Mouse (Mus musculus) spleen, adult 2 months (tissue): ENCODE results near the gene Agpat4. TPM values are rescaled to one million over a fixed set of nuclear protein-coding genes. Genes with fewer than 3 reads are reported as not detected.
A peak's percentile ranks its signal among the peaks of the same experiment; 100 is the strongest.

Experiments
- DNase-seq, 2 experiments: peaks; one replicate each; pipeline versions ENCODE4 v3.0.0 to v3.0.0-alpha.2; 2012 to 2021; ENCODE audit warnings: low spot score in 2 of 2, low read depth in 1 of 2
- H3K27ac ChIP-seq: fragments of 200-500 bp; 2 replicates; pipeline ENCODE4 v1.5.1; 2012; ENCODE audit warnings: low read length, inconsistent platforms; ENCODE audit not compliant: insufficient read depth
- H3K27me3 ChIP-seq: fragments of 200-500 bp; 2 replicates; pipeline ENCODE4 v1.6.1; 2012; ENCODE audit warnings: mild to moderate bottlenecking, moderate library complexity, low read length, inconsistent platforms; ENCODE audit not compliant: control insufficient read depth, insufficient read depth
- H3K36me3 ChIP-seq: fragments of 200-500 bp; 2 replicates; pipeline ENCODE4 v1.6.1; 2012; ENCODE audit warnings: mild to moderate bottlenecking, low read length, inconsistent platforms; ENCODE audit not compliant: control insufficient read depth, insufficient read depth
- H3K4me1 ChIP-seq: fragments of 200-500 bp; 2 replicates; pipeline ENCODE4 v1.6.1; 2011; ENCODE audit warnings: inconsistent platforms; ENCODE audit not compliant: control insufficient read depth, insufficient read depth, insufficient read length
- H3K4me3 ChIP-seq: fragments of 200-500 bp; 2 replicates; pipeline ENCODE4 v1.5.1; 2011; ENCODE audit warnings: mild to moderate bottlenecking, inconsistent platforms; ENCODE audit not compliant: insufficient read depth, insufficient read length; ENCODE audit errors: extremely low read depth
- CTCF ChIP-seq: fragments of 200-500 bp; IDR thresholded peaks from 2 replicates; pipeline ENCODE4 v1.5.1; 2011; ENCODE audit warnings: mild to moderate bottlenecking, inconsistent platforms; ENCODE audit not compliant: insufficient read depth, insufficient read length, insufficient replicate concordance; ENCODE audit errors: extremely low read depth
- POLR2A ChIP-seq: fragments of 200-500 bp; IDR thresholded peaks from 2 replicates; pipeline ENCODE4 v1.6.1; 2011; ENCODE audit warnings: low read depth, low read length, inconsistent platforms
- WGBS: fragments of 180-500 bp; shearing (Covaris S2); methylation state at CpG from one replicate; pipeline ENCODE4 v1.1.7; 2018; 5-methylcytosine and 5-hydroxymethylcytosine counted together
- polyA plus RNA-seq: library from polyadenylated mRNA; depleted of rRNA; stranded (reverse); fragments of >200 nt; gene quantifications from 2 replicates; pipeline ENCODE4 v1.2.3, GENCODE M21; 2012

Gene Agpat4
- polyA plus RNA-seq, 1 experiment = 14.4 TPM

DNA sequence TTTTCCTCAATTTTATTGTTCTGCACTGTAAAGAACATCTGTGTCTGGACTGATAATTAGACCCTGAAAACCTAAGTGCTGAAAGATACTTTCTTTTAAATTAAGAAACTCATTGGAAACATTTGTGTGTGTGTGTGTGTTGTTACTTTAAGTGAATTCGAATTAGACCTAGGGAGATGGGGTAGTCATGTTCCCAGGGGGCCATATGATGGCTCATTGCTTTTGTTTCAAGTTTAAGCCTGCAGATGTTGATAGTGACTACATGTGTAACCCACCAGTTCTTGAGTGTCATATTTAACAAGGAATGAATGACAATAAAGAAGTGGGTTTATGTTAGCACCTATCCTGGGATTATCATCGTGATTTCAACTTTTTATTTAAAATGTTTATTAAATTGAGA lies 53.2 kb downstream of the Agpat4 start:
- 65% methylated on average over 2 of the region's 2 CpGs for WGBS
- Histone ChIP-seq H3K27me3 (no peaks in the 10 kb centered on the region), H3K27ac (no peak overlapping the region), H3K4me3 (no peak overlapping the region), H3K36me3 (no peaks in the 10 kb centered on the region), H3K4me1 (peaks cover 19% of the 10 kb centered on the region; the same call in 1 of the 2 replicates)
- TF ChIP-seq CTCF = no peak
- TF ChIP-seq POLR2A = no peak
- DNase-seq = no peak

DNA sequence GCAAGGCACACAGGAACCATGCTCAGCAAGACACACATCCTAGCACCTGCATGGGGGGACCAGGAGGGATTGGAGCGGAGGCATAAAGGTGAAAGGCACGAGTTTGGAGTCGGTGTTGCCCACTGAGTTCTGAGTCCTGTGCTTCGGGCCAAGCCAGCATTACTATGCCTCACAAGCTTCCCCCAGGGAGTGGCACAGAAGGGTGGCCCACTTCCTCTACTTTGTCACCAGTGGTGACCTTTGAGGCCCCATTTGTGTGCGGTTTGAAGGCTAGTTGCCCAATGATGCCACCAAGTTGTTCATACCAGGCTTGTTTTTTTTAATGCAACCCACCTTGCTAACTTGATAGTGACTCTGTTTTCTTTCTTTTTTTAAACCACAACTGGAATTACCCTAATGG lies 55.7 kb downstream of the Agpat4 start:
- peak overlapping the region; percentile 24; the same call in 1 of the 2 replicates for H3K27ac ChIP-seq
- peak in 1 of 2 experiments; percentile 28 for DNase-seq

DNA sequence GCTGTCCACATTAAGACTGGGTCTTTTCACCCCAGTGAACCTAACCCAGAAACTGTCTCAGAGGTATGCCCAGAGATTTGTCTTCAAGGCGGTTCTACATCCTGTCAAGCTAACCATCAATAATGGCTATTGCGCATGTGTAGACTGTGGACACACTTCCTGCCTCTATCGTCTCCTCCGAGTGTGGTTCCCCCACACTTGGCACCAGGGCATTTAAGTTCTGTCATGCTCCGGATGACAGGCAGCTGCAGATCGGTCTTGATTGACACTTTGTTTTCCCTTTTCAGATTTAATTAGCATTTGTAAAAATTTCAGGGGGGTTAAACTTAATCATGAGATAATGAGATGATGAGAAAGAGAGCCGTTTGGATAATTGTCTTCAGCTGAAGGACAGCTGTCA lies 56.4 kb downstream of the Agpat4 start:
- Histone ChIP-seq H3K27me3 (no peaks in the 10 kb centered on the region), H3K27ac (peak overlapping the region; percentile 15; the same call in 1 of the 2 replicates), H3K4me1 (peaks cover 19% of the 10 kb centered on the region; the same call in 1 of the 2 replicates), H3K36me3 (no peaks in the 10 kb centered on the region), H3K4me3 (no peak overlapping the region)
- 57% methylated on average over 7 of the region's 7 CpGs for WGBS
- TF ChIP-seq CTCF (no peak), POLR2A (no peak)
- peak in 1 of 2 experiments; percentile 44 for DNase-seq

More for the DNA sequence above, 55.7 kb downstream of the Agpat4 start:
- Histone ChIP-seq H3K4me1 (peaks cover 19% of the 10 kb centered on the region; the same call in 1 of the 2 replicates), H3K27me3 (no peaks in the 10 kb centered on the region), H3K4me3 (no peak overlapping the region), H3K36me3 (no peaks in the 10 kb centered on the region)
- 47% methylated on average over 5 of the region's 5 CpGs for WGBS
- TF ChIP-seq CTCF (no peak), POLR2A (no peak)

DNA sequence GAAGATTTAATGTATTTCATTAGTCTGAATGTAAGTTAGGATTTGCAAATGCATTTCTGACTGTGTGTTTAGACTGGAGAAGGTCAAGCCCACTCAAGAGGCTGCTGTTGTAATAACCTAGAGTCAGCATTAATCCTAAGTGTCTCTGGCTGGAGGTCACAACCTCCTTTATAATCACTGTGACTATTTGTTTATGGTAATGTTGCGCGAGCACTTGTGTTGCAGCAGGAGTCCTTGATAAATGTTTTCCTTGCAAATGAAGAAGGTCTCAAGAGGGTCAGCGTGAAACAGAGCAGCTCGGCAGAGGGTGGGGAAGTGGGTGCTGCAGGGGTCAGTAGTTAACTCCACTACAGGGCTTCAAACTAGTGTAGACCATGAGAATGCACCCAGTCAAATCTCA lies 57.1 kb downstream of the Agpat4 start:
- DNase-seq = no peak
- 93% methylated on average over 4 of the region's 4 CpGs for WGBS
- Histone ChIP-seq H3K27ac (no peak overlapping the region), H3K36me3 (no peaks in the 10 kb centered on the region), H3K27me3 (no peaks in the 10 kb centered on the region), H3K4me1 (peaks cover 18% of the 10 kb centered on the region; the same call in 1 of the 2 replicates), H3K4me3 (no peak overlapping the region)
- TF ChIP-seq POLR2A (no peak), CTCF (no peak)

DNA sequence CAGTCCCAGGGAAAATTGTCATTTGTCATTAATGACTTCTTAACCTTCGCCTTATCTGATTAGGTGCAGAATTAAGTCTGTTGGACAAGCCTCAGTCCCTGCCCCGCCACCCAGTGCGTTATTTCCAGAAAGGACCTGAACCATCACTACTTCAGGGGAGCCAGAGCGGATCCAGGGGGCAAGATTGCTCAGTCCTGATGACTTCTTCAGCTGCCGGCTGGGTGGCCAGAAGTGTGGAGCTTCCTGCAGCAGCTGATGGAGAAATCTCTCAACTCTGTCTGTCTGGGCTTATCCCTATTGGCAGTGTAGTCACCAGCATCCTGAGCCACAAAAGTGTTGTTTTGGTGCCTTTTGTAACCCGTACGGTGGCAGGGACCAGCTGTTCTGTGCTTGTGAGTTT lies 60.8 kb downstream of the Agpat4 start:
- Histone ChIP-seq H3K4me3 (no peak overlapping the region), H3K27ac (no peak overlapping the region), H3K4me1 (peaks cover 4% of the 10 kb centered on the region; the same call in 1 of the 2 replicates), H3K27me3 (no peaks in the 10 kb centered on the region), H3K36me3 (no peaks in the 10 kb centered on the region)
- TF ChIP-seq CTCF (no peak), POLR2A (no peak)
- 85% methylated on average over 7 of the region's 7 CpGs for WGBS
- DNase-seq = no peak

DNA sequence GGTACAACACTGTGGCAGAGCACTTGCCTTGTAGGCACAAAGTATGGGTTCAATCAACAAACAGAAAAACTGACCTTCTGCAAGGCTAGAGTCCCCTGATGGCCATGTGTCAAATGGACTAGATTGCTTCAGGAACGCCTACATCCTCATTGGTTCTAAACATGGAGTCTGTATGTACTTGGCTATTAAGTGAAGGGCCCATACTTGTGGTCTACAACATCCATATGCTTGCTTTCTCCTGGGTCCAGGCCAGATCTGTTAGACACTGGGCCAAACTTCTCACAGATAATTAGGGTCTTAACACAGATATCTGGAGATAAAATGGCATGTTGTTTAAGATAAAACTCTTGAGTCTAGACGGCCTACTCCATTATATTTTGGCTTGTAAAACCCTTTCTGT lies 61.3 kb downstream of the Agpat4 start:
- H3K4me1 ChIP-seq = 0 out of 2 replicates have a peak, but pooled peaks cover 2% of the 10 kb centered on the region
- H3K27ac ChIP-seq = no peak overlapping the region
- H3K4me3 ChIP-seq = no peak overlapping the region
- DNase-seq = no peak
- no peak for TF ChIP-seq CTCF
- TF ChIP-seq POLR2A = no peak
- 89% methylated on average over 2 of the region's 2 CpGs for WGBS
- H3K27me3 ChIP-seq = no peaks in the 10 kb centered on the region
- no peaks in the 10 kb centered on the region for H3K36me3 ChIP-seq

DNA sequence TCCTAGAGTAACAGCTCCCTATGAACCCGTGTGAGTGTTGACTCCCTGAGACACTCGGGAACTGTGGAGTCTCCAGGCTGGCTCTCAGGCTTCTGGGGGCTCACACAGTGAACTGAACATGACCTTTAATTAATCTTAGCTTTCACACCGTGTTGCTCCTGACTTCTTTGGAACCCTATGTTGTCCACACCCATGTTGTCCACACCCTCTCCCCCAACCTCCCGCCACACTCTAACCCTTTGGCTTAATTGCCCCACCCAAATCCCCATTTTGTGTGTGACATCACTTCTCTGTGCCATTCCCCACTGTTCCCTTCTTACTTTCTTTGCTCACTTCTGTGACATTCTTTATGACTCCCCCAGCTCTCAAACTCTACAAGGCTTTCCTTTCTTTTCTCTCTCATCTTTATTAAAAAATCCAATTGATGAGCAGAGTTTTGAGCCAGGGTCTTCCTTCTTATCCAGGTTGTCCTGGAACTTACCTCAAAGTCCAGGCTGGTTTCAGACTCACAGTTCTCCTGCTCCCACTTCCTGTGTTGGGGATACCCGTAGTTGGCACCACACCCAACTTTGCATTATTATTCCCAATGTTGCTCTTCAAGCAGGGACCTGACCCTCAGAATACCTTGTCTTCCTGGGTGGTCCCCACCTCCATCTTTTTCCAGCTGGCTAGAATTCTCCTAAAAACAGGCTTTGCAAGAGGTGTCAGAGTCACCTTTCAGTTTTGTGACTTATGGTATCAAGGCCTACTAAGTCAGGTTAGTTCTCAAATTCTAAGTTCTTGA lies 64.4 kb downstream of the Agpat4 start:
- Histone ChIP-seq H3K4me3 (no peak overlapping the region), H3K36me3 (no peaks in the 10 kb centered on the region), H3K27ac (no peak overlapping the region), H3K4me1 (0 out of 2 replicates have a peak, but pooled peaks cover 2% of the 10 kb centered on the region), H3K27me3 (no peaks in the 10 kb centered on the region)
- 88% methylated on average over 5 of the region's 5 CpGs for WGBS
- DNase-seq = no peak
- TF ChIP-seq CTCF (no peak), POLR2A (no peak)
